Mouse (Mus musculus) heart, postnatal 0 days (tissue): ENCODE measurements around the gene Cyren. TPM values are rescaled to one million over a fixed set of nuclear protein-coding genes. Genes with fewer than 3 reads are reported as not detected.

Experiments used
- ATAC-seq: fragments of 200-750 bp; cut with Nextera tagmentation; 2 replicates; pipeline ENCODE4 v1.8.0; 2017; ENCODE audit warnings: low read depth, moderate number of reproducible peaks, moderate library complexity; ENCODE audit not compliant: insufficient read depth
- DNase-seq: peaks from one replicate; pipeline ENCODE4 v3.0.0-alpha.2; 2016; ENCODE audit warnings: low spot score
- H3K27ac ChIP-seq: fragments of 300-500 bp; sonication (generic); 2 replicates; pipeline ENCODE4 v1.5.1; 2014; ENCODE audit warnings: low read depth, mild to moderate bottlenecking
- H3K27me3 ChIP-seq: fragments of 300-500 bp; sonication (generic); 2 replicates; pipeline ENCODE4 v1.6.1; 2014; ENCODE audit warnings: low read length, mixed read lengths; ENCODE audit not compliant: control insufficient read depth, insufficient read depth
- H3K36me3 ChIP-seq: fragments of 300-500 bp; sonication (generic); replicated peaks from 2 replicates; pipeline ENCODE4 v1.6.1; 2014; ENCODE audit warnings: low read length, mixed read lengths; ENCODE audit not compliant: control insufficient read depth, insufficient read depth
- H3K4me1 ChIP-seq: fragments of 300-500 bp; sonication (generic); 2 replicates; pipeline ENCODE4 v1.6.1; 2014; ENCODE audit warnings: antibody characterized with exemption; ENCODE audit not compliant: control insufficient read depth, insufficient read depth
- H3K4me2 ChIP-seq: fragments of 300-500 bp; sonication (generic); 2 replicates; pipeline ENCODE4 v1.6.1; 2014; ENCODE audit warnings: low read depth, mild to moderate bottlenecking, low read length, moderate library complexity
- H3K4me3 ChIP-seq: fragments of 300-500 bp; sonication (generic); 2 replicates; pipeline ENCODE4 v1.5.1; 2014; ENCODE audit warnings: low read depth, low read length
- H3K9ac ChIP-seq: fragments of 300-500 bp; sonication (generic); replicated peaks from 2 replicates; pipeline ENCODE4 v1.6.1; 2014; ENCODE audit warnings: low read depth, low read length, mixed read lengths
- H3K9me3 ChIP-seq: fragments of 300-500 bp; sonication (generic); replicated peaks from 2 replicates; pipeline ENCODE4 v1.6.1; 2016; ENCODE audit warnings: low read length; ENCODE audit not compliant: control insufficient read depth
- CTCF ChIP-seq: IDR thresholded peaks from 2 replicates; pipeline ENCODE4 v1.5.1; 2016; ENCODE audit warnings: antibody characterized with exemption, control low read depth, low read depth
- EP300 ChIP-seq: IDR thresholded peaks from 2 replicates; pipeline ENCODE4 v1.6.1; 2016; ENCODE audit warnings: antibody characterized with exemption, low read depth
- WGBS: fragments of 180-500 bp; shearing (Covaris S2); extraction: QIAGEN DNeasy Blood & Tissue Kit; methylation state at CpG from one replicate; pipeline ENCODE4 v1.1.7; 2014; 5-methylcytosine and 5-hydroxymethylcytosine counted together
- polyA plus RNA-seq: library from polyadenylated mRNA; unstranded; fragments of >200 nt; fragmentation: Nextera tagmentation; extraction: Ambion mirVana; gene quantifications from 2 replicates; pipeline ENCODE4 v1.2.1, GENCODE M21; 2015
- total RNA-seq: library from RNA; depleted of rRNA; stranded (reverse); fragments of >200 nt; gene quantifications from 2 replicates; pipeline ENCODE4 v1.2.3, GENCODE M21; 2014; ENCODE audit warnings: low replicate concordance

Cyren gene
- total and polyA plus RNA-seq, 2 experiments from 2014 or later: 6.3 TPM

DNA sequence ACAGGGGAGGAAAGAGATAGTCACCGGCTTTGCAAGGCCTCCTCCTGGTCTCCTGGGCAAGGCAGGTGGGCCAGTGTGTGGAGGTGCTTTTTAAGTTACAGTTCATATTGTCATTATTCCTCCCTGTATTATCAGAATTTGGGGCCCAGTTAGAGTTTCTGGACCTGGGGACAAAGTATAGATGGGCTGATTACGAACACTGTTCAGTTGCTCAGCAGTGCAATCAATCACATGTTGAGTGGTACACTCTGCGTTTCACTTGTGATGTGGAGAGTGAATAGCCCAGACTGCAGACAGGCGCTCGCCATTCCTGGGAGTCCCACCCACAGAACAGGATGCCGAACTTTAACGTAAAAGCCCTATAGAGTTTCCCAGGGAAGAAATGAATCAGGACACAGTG lies 6.9 kb upstream of the Cyren start:
- no peaks in the 10 kb centered on the region for H3K4me1 ChIP-seq
- no peak overlapping the region for H3K4me3 ChIP-seq
- peaks cover 78% of the 10 kb centered on the region for H3K36me3 ChIP-seq
- TF ChIP-seq EP300 (no peak), CTCF (no peak)
- WGBS: 81% methylated on average over 7 of the region's 7 CpGs
- H3K9me3 ChIP-seq: no peaks in the 10 kb centered on the region
- DNase-seq (no peak), ATAC-seq (no peak)
- no peak overlapping the region for H3K4me2 ChIP-seq
- H3K27ac ChIP-seq: no peak overlapping the region
- H3K9ac ChIP-seq: no peak overlapping the region
- H3K27me3 ChIP-seq: no peaks in the 10 kb centered on the region

DNA sequence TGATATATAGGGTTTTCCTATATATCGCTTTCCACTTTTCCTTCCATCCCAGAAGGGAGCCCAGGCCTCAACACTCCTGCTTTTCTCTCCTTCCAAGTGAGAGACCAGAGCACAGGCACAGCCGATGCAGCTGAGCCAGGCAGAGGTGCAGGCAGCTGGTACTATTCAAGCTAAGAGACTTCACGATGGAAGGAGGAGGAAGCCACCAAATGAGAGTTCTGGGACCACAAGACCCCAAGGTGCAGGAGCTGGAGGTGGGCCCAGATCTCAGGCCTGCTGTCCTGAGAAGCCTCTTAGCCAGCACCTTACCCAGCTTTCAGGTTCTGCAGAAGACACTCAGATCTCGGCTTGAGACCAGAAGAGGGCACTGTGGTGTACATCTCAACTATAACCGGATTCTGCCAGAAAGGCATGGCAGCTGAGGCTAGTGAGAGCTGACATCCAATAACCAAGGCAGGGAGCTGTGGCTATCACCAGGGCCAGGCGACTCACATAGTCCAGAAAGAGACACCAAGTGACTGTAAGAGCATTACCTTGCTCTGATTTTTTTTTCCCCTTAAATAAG lies 2.1 kb upstream of the Cyren start:
- Histone ChIP-seq H3K4me1 (peaks cover 25% of the 10 kb centered on the region), H3K9me3 (no peaks in the 10 kb centered on the region), H3K27ac (no peak overlapping the region), H3K27me3 (no peaks in the 10 kb centered on the region), H3K36me3 (peaks cover 35% of the 10 kb centered on the region), H3K9ac (no peak overlapping the region), H3K4me2 (no peak overlapping the region), H3K4me3 (no peak overlapping the region)
- WGBS: 56% methylated on average over 6 of the region's 6 CpGs
- TF ChIP-seq CTCF: peak; percentile 54
- no peak for TF ChIP-seq EP300
- no peak for DNase-seq
- no peak for ATAC-seq

DNA sequence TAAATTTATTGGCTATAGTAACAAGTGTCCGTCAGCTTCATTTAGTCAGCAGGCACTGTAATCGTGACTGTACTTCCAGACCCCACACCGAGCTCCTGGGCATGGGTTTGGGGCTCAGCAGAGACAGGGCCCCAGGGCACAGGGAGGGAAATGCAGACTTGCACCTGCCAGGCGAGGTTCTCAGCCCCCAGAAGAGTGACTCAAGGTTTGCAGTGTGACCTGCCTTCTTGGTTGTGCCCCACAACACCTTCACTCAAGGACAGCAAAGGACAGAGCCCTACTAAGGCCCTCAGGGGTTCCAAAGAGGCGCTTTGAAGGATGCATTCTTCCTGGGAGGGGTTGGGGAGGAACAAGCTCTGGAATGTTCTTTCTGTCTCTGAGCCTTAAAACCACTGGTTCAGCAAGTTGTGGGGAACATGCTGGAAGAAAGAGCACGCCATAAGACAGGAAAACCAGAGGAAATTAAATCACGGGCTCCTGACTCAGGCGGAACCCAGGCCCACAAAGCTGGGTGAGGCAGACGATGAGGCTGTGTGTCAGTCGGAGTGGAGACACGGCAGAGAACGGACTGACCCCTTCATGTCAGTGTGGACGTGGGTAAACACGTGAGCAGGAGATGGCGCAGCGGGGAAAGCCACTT lies 1.4 kb upstream of the Cyren start:
- DNase-seq (no peak), ATAC-seq (no peak)
- H3K4me2 ChIP-seq: no peak overlapping the region
- WGBS: 84% methylated on average over 16 of the region's 16 CpGs
- no peaks in the 10 kb centered on the region for H3K9me3 ChIP-seq
- no peak overlapping the region for H3K27ac ChIP-seq
- peaks cover 27% of the 10 kb centered on the region for H3K36me3 ChIP-seq
- H3K4me3 ChIP-seq: no peak overlapping the region
- H3K27me3 ChIP-seq: no peaks in the 10 kb centered on the region
- peaks cover 25% of the 10 kb centered on the region for H3K4me1 ChIP-seq
- H3K9ac ChIP-seq: no peak overlapping the region
- TF ChIP-seq CTCF (no peak), EP300 (no peak)

DNA sequence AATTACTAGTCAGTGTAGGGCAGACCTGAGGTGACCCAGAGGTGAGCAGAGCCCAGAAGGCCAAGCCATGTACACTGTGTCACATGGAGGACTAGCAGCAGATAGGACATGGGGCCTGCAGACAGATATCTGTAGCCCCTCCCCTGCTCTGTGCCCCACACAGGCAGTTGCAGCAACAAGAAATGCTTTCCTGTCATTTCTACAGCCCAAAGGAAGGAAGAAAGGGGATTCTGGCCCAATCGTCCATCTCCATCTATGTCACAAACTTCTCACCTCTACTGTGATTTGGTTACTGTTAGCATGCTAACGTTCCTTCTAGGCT lies 1.1 kb downstream of the Cyren start:
- Histone ChIP-seq H3K9me3 (no peaks in the 10 kb centered on the region), H3K4me3 (peak overlapping the region; percentile 77), H3K27ac (peak overlapping the region; percentile 95), H3K4me1 (peaks cover 25% of the 10 kb centered on the region), H3K9ac (no peak overlapping the region), H3K36me3 (peaks cover 14% of the 10 kb centered on the region), H3K4me2 (peak overlapping the region; percentile 69), H3K27me3 (no peaks in the 10 kb centered on the region)
- no peak for TF ChIP-seq EP300
- 19% methylated on average over 2 of the region's 2 CpGs for WGBS
- ATAC-seq (no peak), DNase-seq (no peak)

DNA sequence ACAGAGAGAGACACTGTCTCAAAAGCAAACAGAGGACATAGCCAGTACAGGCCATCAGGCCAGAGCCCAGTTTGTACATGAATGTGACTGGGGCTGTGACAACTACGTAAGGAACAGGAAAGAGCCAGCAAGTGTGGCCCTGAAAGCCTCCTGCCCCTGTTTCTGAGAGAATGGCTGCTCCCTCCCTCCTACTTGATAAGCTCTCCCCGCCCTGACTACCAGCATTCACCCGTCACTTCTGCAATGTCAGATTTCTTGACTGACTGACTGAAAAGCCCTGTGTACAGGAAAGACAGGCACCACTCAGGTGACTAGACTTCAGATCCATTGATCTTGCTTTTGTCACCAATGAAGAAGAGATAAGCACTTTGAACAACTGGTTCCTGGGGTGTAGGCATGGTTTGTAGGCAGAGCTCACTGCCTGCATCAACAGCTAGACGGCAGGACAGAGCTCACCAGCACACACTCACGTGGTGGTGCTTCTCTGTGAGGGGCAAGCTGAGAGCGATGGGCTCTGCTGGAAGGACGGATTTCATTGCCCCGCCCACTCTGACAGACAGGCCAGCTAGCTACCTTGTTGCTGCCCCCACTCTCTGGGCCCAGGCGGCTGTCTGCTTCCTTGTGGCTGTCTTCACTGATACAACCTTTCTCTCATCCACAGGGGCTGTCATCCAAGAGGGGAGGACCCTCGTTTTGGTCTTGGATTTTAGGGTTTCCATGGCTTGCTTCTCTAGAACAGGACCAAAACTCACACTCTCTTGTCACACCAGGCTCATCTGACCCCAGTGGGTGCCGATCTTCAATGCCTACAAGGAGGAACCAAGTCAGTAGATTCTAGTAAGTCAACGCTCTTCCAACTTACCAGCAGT lies 1.7 kb downstream of the Cyren start:
- no peaks in the 10 kb centered on the region for H3K27me3 ChIP-seq
- no peak overlapping the region for H3K4me3 ChIP-seq
- TF ChIP-seq EP300: no peak
- peak; percentile 18; the same call in 1 of the 2 replicates for TF ChIP-seq CTCF
- H3K36me3 ChIP-seq: peaks cover 10% of the 10 kb centered on the region
- DNase-seq (no peak), ATAC-seq (no peak)
- H3K9me3 ChIP-seq: no peaks in the 10 kb centered on the region
- H3K4me1 ChIP-seq: peaks cover 25% of the 10 kb centered on the region
- peak overlapping the region; percentile 69; the same call in 1 of the 2 replicates for H3K4me2 ChIP-seq
- peak overlapping the region; percentile 95 for H3K27ac ChIP-seq
- H3K9ac ChIP-seq: no peak overlapping the region
- whole genome bisulfite sequencing: 40% methylated on average over 12 of the region's 12 CpGs
